Mouse (Mus musculus) MEL (cell line): ENCODE measurements at regions not wholly inside any gene's neighbourhood (a gene's known extent, or its start where the extent isn't known, plus 50 kb on each side); places are given as distances from the start of the nearest gene placed in this dataset.
A peak's percentile ranks its signal among the peaks of the same experiment; 100 is the strongest.

Experiments
- DNase-seq: peaks from one replicate; pipeline ENCODE4 v3.0.0; 2011; ENCODE audit warnings: low read depth, low spot score
- H3K27ac ChIP-seq: 2 replicates; pipeline ENCODE4 v1.5.1; 2012; ENCODE audit warnings: low read depth, mild to moderate bottlenecking, control low read depth, low read length, moderate library complexity; ENCODE audit not compliant: control insufficient read depth
- H3K27me3 ChIP-seq, 2 experiments: fragments of 150-350 bp in 1 of 2; sonication (generic) in 1 of 2; 2 replicates each; pipeline ENCODE4 v1.6.1; 2012; ENCODE audit warnings: low read length in 2 of 2, mild to moderate bottlenecking in 2 of 2, improper control_type of control experiment in 1 of 2, moderate library complexity in 1 of 2; ENCODE audit not compliant: insufficient read depth in 2 of 2, control insufficient read depth in 1 of 2
- H3K36me3 ChIP-seq, 2 experiments: 2 replicates each; pipeline ENCODE4 v1.6.1; 2012 to 2014; ENCODE audit warnings: low read length in 2 of 2, improper control_type of control experiment in 1 of 2, inconsistent platforms in 1 of 2, mild to moderate bottlenecking in 1 of 2; ENCODE audit not compliant: insufficient read depth in 2 of 2, control insufficient read depth in 1 of 2
- H3K4me1 ChIP-seq, 2 experiments: fragments of 150-350 bp in 1 of 2; sonication (generic) in 1 of 2; 2 replicates each; pipeline ENCODE4 v1.6.1; 2012; ENCODE audit warnings: low read length in 2 of 2, improper control_type of control experiment in 1 of 2, mild to moderate bottlenecking in 1 of 2; ENCODE audit not compliant: insufficient read depth in 2 of 2, control insufficient read depth in 1 of 2
- H3K4me3 ChIP-seq, 2 experiments: fragments of 150-350 bp in 1 of 2; sonication (generic) in 1 of 2; 2 replicates each; pipeline ENCODE4 v1.5.1; 2012; ENCODE audit warnings: low read depth in 2 of 2, low read length in 2 of 2, mild to moderate bottlenecking in 2 of 2, moderate library complexity in 2 of 2, control low read depth in 1 of 2, improper control_type of control experiment in 1 of 2; ENCODE audit not compliant: control insufficient read depth in 1 of 2, insufficient read depth in 1 of 2
- H3K79me2 ChIP-seq: 2 replicates; pipeline ENCODE4 v1.6.1; 2012; ENCODE audit warnings: mild to moderate bottlenecking, low read length, moderate library complexity; ENCODE audit not compliant: control insufficient read depth, poor library complexity, insufficient read depth
- H3K9ac ChIP-seq: 2 replicates; pipeline ENCODE4 v1.6.1; 2012; ENCODE audit warnings: low read depth, mild to moderate bottlenecking, control low read depth, low read length, moderate library complexity; ENCODE audit not compliant: control insufficient read depth, poor library complexity, severe bottlenecking
- H3K9me3 ChIP-seq: fragments of 150-350 bp; sonication (generic); replicated peaks from 2 replicates; pipeline ENCODE4 v1.6.1; 2012; ENCODE audit warnings: mild to moderate bottlenecking, low read length, improper control_type of control experiment, moderate library complexity; ENCODE audit not compliant: insufficient read depth
- CTCF ChIP-seq, 3 experiments: IDR thresholded peaks in 2 of 3; conservative IDR thresholded peaks in 1 of 3; 2 replicates each; pipeline ENCODE4 v1.5.1; 2011 to 2012; ENCODE audit warnings: low read length in 3 of 3, low read depth in 2 of 3, mild to moderate bottlenecking in 2 of 3, improper control_type of control experiment in 1 of 3, inconsistent platforms in 1 of 3, mixed read lengths in 1 of 3, moderate library complexity in 1 of 3; ENCODE audit not compliant: control insufficient read depth in 1 of 3, insufficient read depth in 1 of 3, poor library complexity in 1 of 3, severe bottlenecking in 1 of 3
- E2F4 ChIP-seq: IDR thresholded peaks from 2 replicates; pipeline ENCODE4 v1.6.1; 2011; ENCODE audit warnings: low read depth, low read length, improper control_type of control experiment, borderline replicate concordance
- ELF1 ChIP-seq: IDR thresholded peaks from 2 replicates; pipeline ENCODE4 v1.6.1; 2014; ENCODE audit warnings: low read depth, mild to moderate bottlenecking, inconsistent platforms, low read length, improper control_type of control experiment, moderate library complexity
- GABPA ChIP-seq: IDR thresholded peaks from 2 replicates; pipeline ENCODE4 v1.6.1; 2012; ENCODE audit warnings: low read depth, mild to moderate bottlenecking, inconsistent platforms, low read length, improper control_type of control experiment, moderate library complexity
- GATA1 ChIP-seq: IDR thresholded peaks from 2 replicates; pipeline ENCODE4 v1.6.1; 2011; ENCODE audit warnings: low read depth, low read length, improper control_type of control experiment
- JUND ChIP-seq: IDR thresholded peaks from 2 replicates; pipeline ENCODE4 v1.6.1; 2011; ENCODE audit warnings: low read depth, mild to moderate bottlenecking, improper control_type of control experiment, low read length
- KAT2A ChIP-seq: conservative IDR thresholded peaks from 2 replicates; pipeline ENCODE4 v1.6.1; 2012; ENCODE audit warnings: low read depth, low read length, improper control_type of control experiment, inconsistent platforms
- MAFK ChIP-seq: IDR thresholded peaks from 2 replicates; pipeline ENCODE4 v1.6.1; 2011; ENCODE audit warnings: low read depth, mild to moderate bottlenecking, low read length, improper control_type of control experiment, borderline replicate concordance
- MAX ChIP-seq: IDR thresholded peaks from 2 replicates; pipeline ENCODE4 v1.6.1; 2011; ENCODE audit warnings: low read length, improper control_type of control experiment
- MXI1 ChIP-seq: IDR thresholded peaks from 2 replicates; pipeline ENCODE4 v1.6.1; 2011; ENCODE audit warnings: mild to moderate bottlenecking, low read depth, low read length, improper control_type of control experiment
- MYB ChIP-seq: IDR thresholded peaks from 2 replicates; pipeline ENCODE4 v1.6.1; 2011; ENCODE audit warnings: mild to moderate bottlenecking, low read depth, low read length, improper control_type of control experiment
- MYC ChIP-seq: IDR thresholded peaks from 2 replicates; pipeline ENCODE4 v1.6.1; 2011; ENCODE audit warnings: low read depth, mild to moderate bottlenecking, low read length, improper control_type of control experiment, moderate library complexity
- POLR2A ChIP-seq, 2 experiments: IDR thresholded peaks; 2 replicates each; pipeline ENCODE4 v1.6.1; 2011 to 2012; ENCODE audit warnings: low read length in 2 of 2, mild to moderate bottlenecking in 2 of 2, control low read depth in 1 of 2, improper control_type of control experiment in 1 of 2, low read depth in 1 of 2, moderate library complexity in 1 of 2; ENCODE audit not compliant: control insufficient read depth in 1 of 2, insufficient read depth in 1 of 2, poor library complexity in 1 of 2
- POLR2AphosphoS2 ChIP-seq: IDR thresholded peaks from 2 replicates; pipeline ENCODE4 v1.6.1; 2011; ENCODE audit warnings: low read length, improper control_type of control experiment
- RAD21 ChIP-seq: IDR thresholded peaks from 2 replicates; pipeline ENCODE4 v1.6.1; 2011; ENCODE audit warnings: mild to moderate bottlenecking, low read depth, low read length, improper control_type of control experiment
- RCOR1 ChIP-seq: IDR thresholded peaks from 2 replicates; pipeline ENCODE4 v1.6.1; 2012; ENCODE audit warnings: low read depth, mild to moderate bottlenecking, inconsistent platforms, low read length, improper control_type of control experiment
- SIN3A ChIP-seq: IDR thresholded peaks from 2 replicates; pipeline ENCODE4 v1.6.1; 2012; ENCODE audit warnings: low read length, improper control_type of control experiment, inconsistent platforms
- SMC3 ChIP-seq: IDR thresholded peaks from 2 replicates; pipeline ENCODE4 v1.6.1; 2011; ENCODE audit warnings: low read depth, low read length, improper control_type of control experiment
- TBP ChIP-seq: IDR thresholded peaks from 2 replicates; pipeline ENCODE4 v1.8.0; 2011; ENCODE audit warnings: low read depth, low read length, improper control_type of control experiment
- USF1 ChIP-seq: IDR thresholded peaks from 2 replicates; pipeline ENCODE4 v1.6.1; 2014; ENCODE audit warnings: low read depth, mild to moderate bottlenecking, inconsistent platforms, low read length, improper control_type of control experiment, moderate library complexity
- USF2 ChIP-seq, 2 experiments: IDR thresholded peaks; 2 replicates each; pipeline ENCODE4 v1.6.1; 2011 to 2012; ENCODE audit warnings: improper control_type of control experiment in 2 of 2, low read length in 2 of 2, borderline replicate concordance in 1 of 2, inconsistent platforms in 1 of 2, low read depth in 1 of 2, mild to moderate bottlenecking in 1 of 2; ENCODE audit not compliant: insufficient read depth in 1 of 2

DNA sequence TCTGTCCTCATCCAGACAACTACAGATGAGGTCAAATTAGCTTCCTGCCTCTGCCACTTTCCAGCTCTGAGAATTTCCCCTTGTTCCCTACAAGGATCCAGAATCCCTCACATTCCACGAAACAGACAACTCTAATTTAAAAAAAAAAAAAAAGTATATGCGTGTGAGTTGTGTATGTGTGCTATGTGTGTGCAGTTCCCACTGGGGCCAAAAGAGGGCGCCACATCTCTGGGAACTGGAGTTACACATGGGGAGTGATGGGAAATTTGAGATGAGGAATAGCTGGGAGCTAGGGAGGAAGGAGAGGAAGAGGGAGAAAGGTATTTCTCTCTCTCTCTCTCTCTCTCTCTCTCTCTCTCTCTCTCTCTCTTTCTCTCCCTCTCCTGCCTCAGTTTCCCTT lies 240.3 kb upstream of the Srrm4 start:
- Histone ChIP-seq H3K36me3 (no peaks in the 10 kb centered on the region), H3K79me2 (no peaks in the 10 kb centered on the region), H3K9ac (no peak overlapping the region), H3K27me3 (no peaks in the 10 kb centered on the region), H3K27ac (no peak overlapping the region), H3K4me3 (no peak overlapping the region), H3K9me3 (no peaks in the 10 kb centered on the region), H3K4me1 (no peaks in the 10 kb centered on the region)
- TF ChIP-seq MYB (no peak), RAD21 (no peak), MYC (no peak), JUND (no peak)
- DNase-seq: no peak

DNA sequence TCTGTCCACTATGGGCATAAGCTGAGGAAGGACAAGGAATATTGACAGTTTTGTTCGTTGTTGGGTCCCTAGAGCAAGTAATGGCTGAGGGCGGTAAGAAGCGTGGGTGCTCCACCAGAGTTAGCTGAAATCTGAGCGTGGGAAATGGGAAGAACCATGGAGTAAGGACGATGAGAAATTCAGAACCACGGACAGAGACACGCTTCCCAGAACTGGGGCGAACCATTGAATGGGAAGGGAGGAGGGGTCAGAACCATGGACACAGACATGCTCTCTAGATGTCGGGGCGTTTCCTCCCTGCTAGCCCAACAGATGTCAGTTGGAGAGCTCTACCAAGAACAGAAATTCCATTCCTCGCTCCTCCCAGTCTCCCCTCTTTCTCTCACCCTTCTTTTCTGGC lies 238.2 kb upstream of the Srrm4 start:
- Histone ChIP-seq H3K9ac (no peak overlapping the region), H3K4me3 (no peak overlapping the region), H3K27me3 (no peaks in the 10 kb centered on the region), H3K79me2 (no peaks in the 10 kb centered on the region), H3K36me3 (no peaks in the 10 kb centered on the region), H3K9me3 (no peaks in the 10 kb centered on the region), H3K27ac (no peak overlapping the region), H3K4me1 (no peaks in the 10 kb centered on the region)
- DNase-seq: peak; percentile 6
- no peak for TF ChIP-seq MAFK
- no peak for TF ChIP-seq SIN3A
- no peak for TF ChIP-seq GATA1
- TF ChIP-seq TBP: no peak
- TF ChIP-seq MXI1: no peak
- no peak for TF ChIP-seq RCOR1
- no peak for TF ChIP-seq ELF1
- no peak for TF ChIP-seq KAT2A
- TF ChIP-seq MAX: no peak
- no peak for TF ChIP-seq E2F4
- no peak for TF ChIP-seq CTCF (IDR thresholded peaks at IDR 0.05 in 2 of 3, conservative IDR thresholded peaks at IDR 0.05 in 1 of 3; ENCODE audit: control insufficient read depth in 1 of 3, insufficient read depth in 1 of 3, low read depth in 2 of 3, low read length in 3 of 3, poor library complexity in 1 of 3, severe bottlenecking in 1 of 3)
- no peak for TF ChIP-seq USF1
- TF ChIP-seq USF2 (IDR thresholded peaks at IDR 0.05; ENCODE audit: borderline replicate concordance in 1 of 2, insufficient read depth in 1 of 2, low read depth in 1 of 2, low read length in 2 of 2): no peak
- TF ChIP-seq RAD21: no peak
- no peak for TF ChIP-seq SMC3
- no peak for TF ChIP-seq JUND
- no peak for TF ChIP-seq POLR2AphosphoS2
- TF ChIP-seq POLR2A (IDR thresholded peaks at IDR 0.05; ENCODE audit: control insufficient read depth in 1 of 2, insufficient read depth in 1 of 2, low read depth in 1 of 2, low read length in 2 of 2, poor library complexity in 1 of 2): no peak
- TF ChIP-seq GABPA: no peak
